Mouse (Mus musculus) lung, embryonic 16.5 days (tissue): ENCODE data around the gene Bbip1. TPM values are rescaled to one million over a fixed set of nuclear protein-coding genes. Genes with fewer than 3 reads are reported as not detected.
A peak's percentile ranks its signal among the peaks of the same experiment; 100 is the strongest.

Experiments used
- ATAC-seq: fragments of 200-750 bp; cut with Nextera tagmentation; 2 replicates; pipeline ENCODE4 v1.8.0; 2017; ENCODE audit warnings: low read depth, mild to moderate bottlenecking, moderate library complexity
- H3K27ac ChIP-seq: fragments of 300-500 bp; sonication (generic); 2 replicates; pipeline ENCODE4 v1.5.1; 2014; ENCODE audit warnings: mild to moderate bottlenecking, control low read depth, low read length
- H3K27me3 ChIP-seq: fragments of 300-500 bp; sonication (generic); 2 replicates; pipeline ENCODE4 v1.6.1; 2014; ENCODE audit warnings: low read depth, low read length, mixed read lengths; ENCODE audit not compliant: control insufficient read depth, insufficient read depth
- H3K36me3 ChIP-seq: fragments of 300-500 bp; sonication (generic); 2 replicates; pipeline ENCODE4 v1.6.1; 2014; ENCODE audit warnings: low read length; ENCODE audit not compliant: control insufficient read depth, insufficient read depth
- H3K4me1 ChIP-seq: fragments of 300-500 bp; sonication (generic); replicated peaks from 2 replicates; pipeline ENCODE4 v1.6.1; 2014; ENCODE audit warnings: low read length, mixed read lengths; ENCODE audit not compliant: control insufficient read depth, insufficient read depth
- H3K4me2 ChIP-seq: fragments of 300-500 bp; sonication (generic); 2 replicates; pipeline ENCODE4 v1.6.1; 2014; ENCODE audit warnings: low read depth, low read length, control low read depth
- H3K4me3 ChIP-seq: fragments of 300-500 bp; sonication (generic); 2 replicates; pipeline ENCODE4 v1.5.1; 2014; ENCODE audit warnings: mild to moderate bottlenecking, low read length, control low read depth
- H3K9ac ChIP-seq: fragments of 300-500 bp; sonication (generic); 2 replicates; pipeline ENCODE4 v1.6.1; 2014; ENCODE audit warnings: low read length, control low read depth
- H3K9me3 ChIP-seq: fragments of 300-500 bp; sonication (generic); 2 replicates; pipeline ENCODE4 v1.6.1; 2016; ENCODE audit warnings: low read length; ENCODE audit not compliant: control insufficient read depth
- WGBS: fragments of 180-500 bp; shearing (Covaris S2); extraction: QIAGEN DNeasy Blood & Tissue Kit; methylation state at CpG from one replicate; pipeline ENCODE4 v1.1.7; 2014; 5-methylcytosine and 5-hydroxymethylcytosine counted together
- polyA plus RNA-seq: library from polyadenylated mRNA; unstranded; fragments of >200 nt; fragmentation: Nextera tagmentation; extraction: Ambion mirVana; gene quantifications from 2 replicates; pipeline ENCODE4 v1.2.1, GENCODE M21; 2015

The Bbip1 gene
- polyA plus RNA-seq, 1 experiment from 2014 or later: 62.2 TPM

DNA sequence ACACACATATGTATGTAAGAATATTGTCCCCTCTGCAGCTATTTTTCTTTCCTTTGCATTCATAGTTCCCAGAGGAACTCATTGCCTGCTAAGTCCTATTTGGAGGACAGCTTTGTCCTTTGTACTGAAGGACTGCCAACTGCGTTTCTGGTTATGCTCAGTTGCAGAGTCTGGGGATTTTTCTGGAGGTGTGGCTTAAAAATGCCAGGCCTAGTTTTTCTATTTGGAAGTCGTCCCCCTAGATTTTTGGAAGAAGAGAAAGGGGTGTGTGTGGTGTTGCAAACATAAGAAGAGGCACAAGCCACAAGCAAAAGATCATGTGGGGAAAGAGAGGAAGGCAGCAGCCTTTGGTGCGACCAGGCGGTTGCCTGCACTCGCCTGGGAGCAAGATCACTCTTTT lies 46.4 kb downstream of the Bbip1 start:
- H3K9me3 ChIP-seq: no peaks in the 10 kb centered on the region
- H3K4me1 ChIP-seq: peaks cover 32% of the 10 kb centered on the region
- no peak overlapping the region for H3K9ac ChIP-seq
- H3K27ac ChIP-seq: no peak overlapping the region
- no peaks in the 10 kb centered on the region for H3K27me3 ChIP-seq
- no peak for ATAC-seq
- 74% methylated on average over 5 of the region's 5 CpGs for WGBS
- H3K4me2 ChIP-seq: no peak overlapping the region
- no peak overlapping the region for H3K4me3 ChIP-seq
- H3K36me3 ChIP-seq: no peaks in the 10 kb centered on the region

DNA sequence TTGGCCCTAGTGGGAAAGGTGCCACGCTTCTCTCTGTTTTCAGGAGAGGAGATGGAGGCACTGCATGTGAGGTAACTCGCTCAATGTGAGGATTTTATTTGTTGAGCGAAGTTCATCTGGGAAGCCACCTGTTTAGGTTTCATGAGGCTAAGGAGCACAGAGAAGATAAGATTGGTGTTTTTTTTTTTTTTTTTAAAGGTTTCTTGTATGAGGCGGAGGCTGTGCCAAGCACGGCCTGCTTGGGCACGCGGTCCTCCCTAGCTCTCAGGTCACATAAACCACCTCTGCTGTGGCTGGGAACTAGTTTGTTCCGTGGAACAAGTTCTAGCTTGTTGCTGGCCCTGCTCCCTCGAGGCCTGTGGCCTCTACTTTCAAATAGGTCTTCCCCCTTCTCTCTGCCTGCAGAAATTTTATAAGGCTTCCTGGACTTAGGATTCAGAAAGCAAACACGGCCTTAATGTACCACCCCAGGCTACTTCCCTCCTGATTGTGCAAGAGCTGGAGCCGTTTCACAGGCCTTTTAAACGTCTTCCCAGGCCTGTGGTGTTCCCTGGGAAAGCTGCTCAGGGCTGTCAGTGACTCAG lies 49.8 kb downstream of the Bbip1 start:
- 65% methylated on average over 12 of the region's 12 CpGs for WGBS
- H3K27ac ChIP-seq: peak overlapping the region; percentile 76
- no peak overlapping the region for H3K4me3 ChIP-seq
- H3K9ac ChIP-seq: peak overlapping the region; percentile 27; the same call in 1 of the 2 replicates
- no peak overlapping the region for H3K4me2 ChIP-seq
- no peaks in the 10 kb centered on the region for H3K9me3 ChIP-seq
- no peaks in the 10 kb centered on the region for H3K36me3 ChIP-seq
- no peaks in the 10 kb centered on the region for H3K27me3 ChIP-seq
- ATAC-seq: peak; percentile 32; the same call in 1 of the 2 replicates
- H3K4me1 ChIP-seq: peaks cover 36% of the 10 kb centered on the region

DNA sequence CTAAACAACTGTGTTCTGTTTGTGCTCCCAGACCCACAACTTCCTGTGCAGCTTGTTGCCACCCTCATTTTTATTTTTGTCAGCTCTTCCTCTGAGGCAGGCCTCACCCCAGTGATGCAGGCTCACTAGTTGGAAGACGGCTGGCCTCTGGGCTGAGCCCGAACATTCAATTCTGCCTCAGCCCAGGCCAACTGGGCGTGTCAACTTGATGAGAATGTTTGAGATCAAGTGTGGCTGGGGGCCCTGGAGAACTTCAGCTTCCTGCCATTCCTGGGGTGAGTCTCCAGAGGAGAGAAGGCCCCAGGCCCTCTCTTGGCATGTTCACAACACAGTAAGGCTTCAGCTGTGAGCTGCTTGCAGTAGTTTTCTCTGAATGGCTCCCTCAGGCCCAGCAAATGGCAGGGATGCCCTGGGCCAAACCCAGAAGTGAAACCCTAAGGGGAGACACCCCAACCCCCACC lies 50.7 kb downstream of the Bbip1 start:
- Histone ChIP-seq H3K36me3 (no peaks in the 10 kb centered on the region), H3K9me3 (no peaks in the 10 kb centered on the region), H3K27ac (peak overlapping the region; percentile 32), H3K4me3 (no peak overlapping the region), H3K4me1 (peaks cover 32% of the 10 kb centered on the region), H3K4me2 (no peak overlapping the region), H3K9ac (no peak overlapping the region), H3K27me3 (no peaks in the 10 kb centered on the region)
- peak; percentile 21; the same call in 1 of the 2 replicates for ATAC-seq
- 39% methylated on average over 3 of the region's 3 CpGs for WGBS

GRCm38 (mm10) chr19:53892838-53893359 lies 51.5 kb downstream of the Bbip1 start:
- Histone ChIP-seq H3K4me2 (no peak overlapping the region), H3K27me3 (no peaks in the 10 kb centered on the region), H3K9me3 (no peaks in the 10 kb centered on the region), H3K4me3 (no peak overlapping the region), H3K27ac (peak overlapping the region; percentile 76; the same call in 1 of the 2 replicates), H3K9ac (no peak overlapping the region), H3K4me1 (peaks cover 32% of the 10 kb centered on the region), H3K36me3 (no peaks in the 10 kb centered on the region)
- 46% methylated on average over 9 of the region's 9 CpGs for WGBS
- no peak for ATAC-seq

- Histone ChIP-seq H3K27ac (peak within 1 kb of the TSS; percentile 76), H3K4me1 (peaks cover 32% of the 10 kb centered on the region), H3K4me3 (no peak within 1 kb of the TSS), H3K27me3 (no peaks in the 10 kb centered on the region), H3K36me3 (no peaks in the 10 kb centered on the region), H3K9me3 (no peaks in the 10 kb centered on the region), H3K9ac (peak within 1 kb of the TSS; percentile 19), H3K4me2 (no peak within 1 kb of the TSS)
- ATAC-seq: peak; percentile 85
- 17% methylated on average over 3 of the region's 3 CpGs for WGBS
Observed at GRCm38 (mm10) chr19:53892061-53892460, 52.4 kb downstream of the Bbip1 start, which contains the start of gene Pdcd4. Gene Pdcd4 (plus strand): TSS chr19:53892231.

DNA sequence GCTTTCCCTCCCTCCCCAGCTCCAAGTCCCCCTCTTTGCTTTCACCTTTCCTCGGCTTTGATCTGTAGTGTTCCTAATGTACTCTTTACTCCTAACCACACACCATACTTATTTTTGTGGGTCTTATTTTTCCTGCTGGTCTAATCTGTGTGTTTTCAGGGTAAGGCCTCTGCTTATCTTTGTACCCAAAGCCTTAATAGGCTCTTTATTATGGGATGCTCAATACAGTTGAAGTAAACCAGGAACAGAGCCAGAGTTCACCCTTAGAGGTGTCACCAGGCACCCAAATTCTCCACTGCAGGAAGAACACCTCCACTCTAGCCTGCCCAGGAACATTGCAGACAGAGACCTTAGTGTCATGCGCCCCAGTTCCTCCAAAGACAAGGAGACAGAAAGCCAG lies 52.9 kb downstream of the Bbip1 start:
- no peak overlapping the region for H3K4me2 ChIP-seq
- no peaks in the 10 kb centered on the region for H3K36me3 ChIP-seq
- no peak overlapping the region; the same call in none of the 2 replicates for H3K9ac ChIP-seq
- H3K27ac ChIP-seq: peak overlapping the region; percentile 76
- H3K9me3 ChIP-seq: no peaks in the 10 kb centered on the region
- H3K4me3 ChIP-seq: no peak overlapping the region
- 0 out of 2 replicates have a peak, but pooled peaks have one; percentile 4 for ATAC-seq
- 72% methylated on average over 2 of the region's 2 CpGs for WGBS
- peaks cover 32% of the 10 kb centered on the region for H3K4me1 ChIP-seq
- H3K27me3 ChIP-seq: no peaks in the 10 kb centered on the region

- Histone ChIP-seq H3K27me3 (no peaks in the 10 kb centered on the region), H3K9me3 (no peaks in the 10 kb centered on the region), H3K36me3 (no peaks in the 10 kb centered on the region), H3K4me3 (no peak overlapping the region), H3K27ac (0 out of 2 replicates have a peak overlapping the region, but pooled peaks have one; percentile 76), H3K4me2 (no peak overlapping the region), H3K9ac (no peak overlapping the region), H3K4me1 (peaks cover 32% of the 10 kb centered on the region)
- no peak for ATAC-seq
- WGBS: 59% methylated on average over 5 of the region's 5 CpGs
Observed at GRCm38 (mm10) chr19:53890781-53891251, 53.6 kb downstream of the Bbip1 start.

DNA sequence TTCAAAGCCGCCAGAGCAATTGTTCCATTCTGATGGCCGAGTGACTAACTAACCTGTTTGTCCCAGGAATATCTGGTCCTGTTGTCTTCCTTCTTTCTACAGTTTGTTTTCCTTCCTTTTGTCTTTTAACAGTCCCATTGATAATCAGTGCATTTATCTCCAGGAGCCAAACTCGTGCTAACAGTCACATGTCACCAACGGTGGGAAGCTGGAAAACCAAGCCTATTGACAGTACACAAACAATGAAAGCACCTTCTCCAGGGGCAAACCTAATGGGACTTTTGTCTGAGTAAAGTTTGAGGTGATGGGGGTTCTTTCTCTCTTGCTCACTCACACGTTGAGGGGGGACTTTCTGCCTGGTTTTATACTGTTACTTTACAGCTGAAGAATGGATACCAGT lies 54.2 kb downstream of the Bbip1 start:
- no peaks in the 10 kb centered on the region for H3K27me3 ChIP-seq
- H3K4me1 ChIP-seq: peaks cover 32% of the 10 kb centered on the region
- ATAC-seq: no peak
- H3K4me3 ChIP-seq: no peak overlapping the region
- H3K9ac ChIP-seq: no peak overlapping the region
- H3K9me3 ChIP-seq: no peaks in the 10 kb centered on the region
- no peak overlapping the region for H3K27ac ChIP-seq
- no peaks in the 10 kb centered on the region for H3K36me3 ChIP-seq
- WGBS: 48% methylated on average over 5 of the region's 5 CpGs
- no peak overlapping the region for H3K4me2 ChIP-seq

GRCm38 (mm10) chr19:53889555-53889954 lies 54.9 kb downstream of the Bbip1 start:
- WGBS: 69% methylated on average over 5 of the region's 5 CpGs
- H3K4me3 ChIP-seq: no peak overlapping the region
- ATAC-seq: no peak

More at GRCm38 (mm10) chr19:53889555-53889954, 54.9 kb downstream of the Bbip1 start:
- no peak overlapping the region for H3K9ac ChIP-seq
- no peak overlapping the region for H3K27ac ChIP-seq
- no peaks in the 10 kb centered on the region for H3K36me3 ChIP-seq
- peaks cover 29% of the 10 kb centered on the region for H3K4me1 ChIP-seq
- H3K4me2 ChIP-seq: no peak overlapping the region
- H3K9me3 ChIP-seq: no peaks in the 10 kb centered on the region
- no peaks in the 10 kb centered on the region for H3K27me3 ChIP-seq
